Mouse (Mus musculus): ENCODE results near the gene Kitl.

The Kitl gene

DNA sequence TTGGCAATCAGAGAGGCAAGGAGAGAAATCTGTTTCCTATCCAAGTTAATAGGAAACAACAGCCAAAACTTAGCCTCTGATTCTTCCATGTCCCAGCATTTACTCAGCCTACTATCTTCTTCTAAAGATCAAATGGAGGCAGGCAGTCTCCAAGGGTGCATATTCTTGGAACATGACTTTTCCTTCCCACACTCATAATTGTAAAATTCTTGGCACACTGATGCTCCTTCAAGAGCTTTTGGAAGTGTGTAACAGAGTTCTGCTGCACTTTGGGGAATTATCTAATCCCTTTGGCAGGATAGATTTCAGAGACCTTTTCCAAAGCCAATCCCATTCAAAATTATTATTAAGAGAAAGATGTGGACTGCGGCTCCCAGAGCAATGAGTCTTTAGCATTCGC lies 100.1 kb downstream of the Kitl start:
- no peak for DNase-seq (ENCODE audit: extremely low spot score)

DNA sequence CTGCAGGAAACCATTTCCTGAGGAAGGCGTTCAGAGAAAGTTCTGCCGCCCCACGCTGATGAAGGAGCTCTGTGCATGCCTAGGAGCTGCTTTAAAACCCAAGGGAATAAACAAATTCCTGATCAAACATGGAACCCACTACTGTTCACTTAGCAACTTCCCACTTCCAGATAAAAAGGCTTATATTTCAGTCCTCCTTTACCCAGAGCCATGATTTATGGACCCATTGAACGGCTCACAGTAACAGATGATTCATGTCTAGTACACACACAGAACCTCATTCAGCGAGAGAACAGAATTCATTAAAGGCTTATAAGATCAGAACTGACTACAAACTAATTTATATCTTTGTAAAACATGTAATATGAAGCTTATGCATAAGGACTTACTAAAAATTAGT lies 109.0 kb downstream of the Kitl start:
- DNase-seq (ENCODE audit: extremely low spot score) = no peak

DNA sequence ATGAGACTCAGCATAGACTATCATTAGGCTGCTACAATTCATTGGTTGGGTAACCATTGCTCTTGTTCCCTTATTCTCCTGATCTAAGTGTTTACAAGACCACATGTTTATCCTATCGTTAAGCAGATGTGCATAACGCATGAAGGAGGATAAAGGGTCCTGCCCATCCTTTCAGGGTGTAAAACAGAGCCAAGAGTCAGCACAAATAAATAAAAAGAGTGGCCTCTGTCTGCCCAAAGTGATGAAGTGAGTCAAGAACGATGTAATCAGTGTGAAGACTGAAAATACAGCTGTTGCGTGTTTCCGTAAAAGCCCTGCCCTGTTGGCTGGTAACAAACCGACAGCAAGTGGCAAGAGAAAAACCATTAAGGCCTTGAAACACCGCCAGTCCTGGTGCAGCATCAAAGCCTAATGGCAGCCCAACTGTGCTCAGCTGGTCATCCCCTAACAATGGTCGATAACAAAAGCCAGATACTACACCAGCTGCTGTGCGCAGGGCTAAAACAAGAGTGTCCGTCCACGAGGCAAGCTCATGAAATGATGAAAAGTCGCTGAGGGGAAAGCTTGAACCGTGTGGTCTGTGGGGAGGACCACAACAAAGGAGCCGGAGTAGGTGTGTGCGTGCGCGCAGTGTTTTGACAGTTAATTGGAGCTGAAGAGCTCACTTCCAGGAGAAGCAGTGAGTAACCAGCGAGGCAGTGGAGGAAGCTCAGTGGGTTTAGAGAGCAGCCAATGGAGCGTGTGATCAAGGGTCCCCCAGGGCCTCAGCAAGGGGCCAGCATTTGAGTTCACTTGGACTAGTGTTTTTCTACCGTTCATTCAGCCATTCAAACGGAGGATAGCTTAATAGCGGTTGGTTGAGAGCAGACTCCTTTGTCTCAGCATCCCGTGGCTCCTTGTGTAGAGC lies 112.7 kb downstream of the Kitl start:
- DNase-seq (ENCODE audit: extremely low spot score) = peak; percentile 34

DNA sequence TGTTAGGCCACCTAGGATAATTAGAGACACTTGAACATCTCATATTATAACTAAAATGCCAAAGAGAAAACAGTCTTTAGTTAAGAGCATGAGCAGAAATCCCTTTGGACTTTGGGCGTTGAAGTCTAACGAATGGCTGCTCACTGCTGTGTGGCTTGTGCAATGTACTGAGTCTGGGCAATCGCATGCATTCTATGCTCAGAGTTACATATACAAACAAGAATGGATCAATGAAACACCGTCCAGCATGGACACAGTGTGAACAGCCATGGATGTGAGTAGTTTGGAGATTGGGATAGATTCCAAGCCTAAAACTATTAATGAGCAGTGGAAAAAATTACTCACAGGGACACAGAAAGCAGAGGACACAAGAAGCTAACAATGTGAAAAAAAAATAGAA lies 116.2 kb downstream of the Kitl start:
- no peak for DNase-seq (ENCODE audit: extremely low spot score)

DNA sequence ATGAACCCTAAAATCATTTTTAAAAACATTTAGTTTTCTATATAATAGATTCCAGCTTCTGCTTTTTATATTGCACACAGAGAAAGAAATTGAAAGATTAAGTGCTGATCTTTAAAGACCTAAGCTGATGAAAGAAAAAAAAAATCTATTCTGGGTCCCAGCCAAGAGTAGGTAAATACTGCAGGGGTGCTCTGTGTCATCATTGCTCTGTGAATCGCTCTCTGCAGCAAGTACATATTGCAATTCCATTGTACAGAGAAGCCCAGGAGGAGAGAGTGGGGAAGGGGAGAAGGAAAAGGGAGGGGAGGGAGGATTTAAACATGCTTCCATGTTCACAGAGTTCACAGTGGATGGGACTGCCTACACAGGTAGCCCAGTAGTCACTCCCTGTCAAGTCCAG lies 116.9 kb downstream of the Kitl start:
- DNase-seq (ENCODE audit: extremely low spot score) = no peak

DNA sequence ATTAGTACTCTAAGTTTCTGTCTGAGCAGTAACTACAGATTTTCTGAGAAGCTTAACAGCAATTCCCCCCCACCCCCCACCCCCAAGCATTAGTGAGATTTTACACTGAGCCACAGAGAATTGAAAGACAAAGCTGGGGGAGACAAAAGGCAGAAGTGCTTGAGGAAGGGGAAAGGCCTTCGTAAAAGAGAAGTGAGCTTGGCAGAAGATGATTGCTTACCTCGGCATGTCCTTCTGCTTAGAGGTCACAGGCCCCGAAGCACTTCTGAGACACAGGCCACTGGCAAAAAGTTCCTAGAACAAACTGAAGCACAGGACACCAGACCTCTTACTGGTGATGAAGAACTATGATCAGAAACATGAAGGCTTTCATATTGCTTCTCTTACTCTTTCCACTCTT lies 123.1 kb downstream of the Kitl start:
- DNase-seq (ENCODE audit: extremely low spot score) = no peak

DNA sequence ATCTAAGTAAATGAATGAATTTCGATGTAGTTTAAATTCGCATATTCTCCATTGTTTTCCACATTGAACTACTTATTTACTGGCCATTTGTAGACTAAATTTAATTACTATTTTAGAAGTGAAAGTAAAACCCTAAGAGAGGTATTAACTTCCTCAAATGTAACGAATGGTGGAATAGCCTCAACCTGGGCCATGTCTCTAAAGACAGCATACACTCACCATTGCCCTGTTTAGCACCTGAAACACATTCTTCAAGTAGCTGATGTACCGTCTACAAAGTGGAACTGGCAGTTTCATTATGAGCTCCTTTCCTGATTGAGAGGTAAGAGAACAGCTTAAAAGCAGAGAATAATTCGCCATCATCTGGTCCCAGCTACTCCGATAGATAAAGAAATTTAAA lies 132.7 kb downstream of the Kitl start:
- no peak for DNase-seq (ENCODE audit: extremely low spot score)

Data from embryo, embryonic 9.5 days (tissue).